Mouse (Mus musculus) CH12.LX (cell line): ENCODE data around the gene Ift22.

Experiments used
- CTCF ChIP-seq, 2 experiments: IDR thresholded peaks in 1 of 2; conservative IDR thresholded peaks in 1 of 2; 2 replicates each; pipeline ENCODE4 v1.5.1; 2011 to 2012; ENCODE audit warnings: low read depth in 2 of 2, low read length in 2 of 2, improper control_type of control experiment in 1 of 2, inconsistent platforms in 1 of 2, mild to moderate bottlenecking in 1 of 2, moderate library complexity in 1 of 2
- E2F4 ChIP-seq: IDR thresholded peaks from 2 replicates; pipeline ENCODE4 v1.6.1; 2011; ENCODE audit warnings: low read depth, low read length, improper control_type of control experiment; ENCODE audit not compliant: insufficient replicate concordance
- HCFC1 ChIP-seq: IDR thresholded peaks from 2 replicates; pipeline ENCODE4 v1.6.1; 2012; ENCODE audit warnings: low read depth, mild to moderate bottlenecking, inconsistent platforms, low read length, improper control_type of control experiment
- MAX ChIP-seq: IDR thresholded peaks from 2 replicates; pipeline ENCODE4 v1.6.1; 2011; ENCODE audit warnings: low read length, improper control_type of control experiment
- MAZ ChIP-seq: IDR thresholded peaks from 2 replicates; pipeline ENCODE4 v1.6.1; 2012; ENCODE audit warnings: low read depth, mild to moderate bottlenecking, inconsistent platforms, low read length, improper control_type of control experiment, moderate library complexity
- NELFE ChIP-seq: IDR thresholded peaks from 2 replicates; pipeline ENCODE4 v1.6.1; 2011; ENCODE audit warnings: low read depth, low read length, improper control_type of control experiment
- NRF1 ChIP-seq: IDR thresholded peaks from 2 replicates; pipeline ENCODE4 v1.6.1; 2014; ENCODE audit warnings: low read depth, mild to moderate bottlenecking, inconsistent platforms, low read length, improper control_type of control experiment, moderate library complexity
- POLR2A ChIP-seq: IDR thresholded peaks from 2 replicates; pipeline ENCODE4 v1.6.1; 2011; ENCODE audit warnings: low read depth, mild to moderate bottlenecking, improper control_type of control experiment, low read length
- POLR2AphosphoS2 ChIP-seq: IDR thresholded peaks from 2 replicates; pipeline ENCODE4 v1.6.1; 2011; ENCODE audit warnings: low read depth, low read length, improper control_type of control experiment
- RAD21 ChIP-seq: IDR thresholded peaks from 2 replicates; pipeline ENCODE4 v1.6.1; 2011; ENCODE audit warnings: low read depth, mild to moderate bottlenecking, low read length, improper control_type of control experiment, moderate library complexity
- SIN3A ChIP-seq: IDR thresholded peaks from 2 replicates; pipeline ENCODE4 v1.6.1; 2012; ENCODE audit warnings: low read length, improper control_type of control experiment, inconsistent platforms
- TCF12 ChIP-seq: IDR thresholded peaks from 2 replicates; pipeline ENCODE4 v1.6.1; 2014; ENCODE audit warnings: low read depth, mild to moderate bottlenecking, inconsistent platforms, low read length, improper control_type of control experiment
- UBTF ChIP-seq: IDR thresholded peaks from 2 replicates; pipeline ENCODE4 v1.6.1; 2012; ENCODE audit warnings: low read depth, mild to moderate bottlenecking, inconsistent platforms, low read length, improper control_type of control experiment, moderate library complexity

DNA sequence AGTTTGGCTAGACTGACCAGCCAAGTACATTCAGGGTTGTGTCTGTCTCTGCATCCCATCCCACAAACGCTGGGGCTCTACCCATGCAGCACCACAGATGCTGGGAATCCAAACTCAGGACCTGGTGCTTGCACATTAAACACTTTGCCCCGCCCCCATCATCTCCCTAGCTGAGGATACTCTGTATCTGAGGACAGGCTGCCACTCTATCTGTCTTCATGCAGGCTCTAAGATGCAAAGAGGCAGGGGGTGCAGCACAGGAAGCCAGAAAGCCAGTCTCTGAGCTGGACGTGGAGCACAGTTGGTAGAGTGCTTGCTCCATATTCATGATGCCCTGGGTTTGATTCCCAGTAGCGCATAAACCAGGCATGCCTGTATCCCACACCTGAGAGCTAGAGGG is 45.1 kb upstream of the Ift22 start:
- TF ChIP-seq UBTF (no peak), MAX (no peak), NELFE (no peak), POLR2A (no peak), CTCF (conservative IDR thresholded peaks at IDR 0.05 in 1 of 2, IDR thresholded peaks at IDR 0.05 in 1 of 2; ENCODE audit: low read depth in 2 of 2, low read length in 2 of 2) (no peak), TCF12 (no peak), E2F4 (no peak), NRF1 (no peak), POLR2AphosphoS2 (no peak), HCFC1 (no peak), MAZ (no peak), RAD21 (no peak), SIN3A (no peak)
